Mouse (Mus musculus): ENCODE measurements around the gene Mier2. TPM values are rescaled to one million over a fixed set of nuclear protein-coding genes. Genes with fewer than 3 reads are reported as not detected.
A peak's percentile ranks its signal among the peaks of the same experiment; 100 is the strongest.

Mier2 gene
- polyA plus RNA-seq, 1 experiment, result 8.5 TPM

DNA sequence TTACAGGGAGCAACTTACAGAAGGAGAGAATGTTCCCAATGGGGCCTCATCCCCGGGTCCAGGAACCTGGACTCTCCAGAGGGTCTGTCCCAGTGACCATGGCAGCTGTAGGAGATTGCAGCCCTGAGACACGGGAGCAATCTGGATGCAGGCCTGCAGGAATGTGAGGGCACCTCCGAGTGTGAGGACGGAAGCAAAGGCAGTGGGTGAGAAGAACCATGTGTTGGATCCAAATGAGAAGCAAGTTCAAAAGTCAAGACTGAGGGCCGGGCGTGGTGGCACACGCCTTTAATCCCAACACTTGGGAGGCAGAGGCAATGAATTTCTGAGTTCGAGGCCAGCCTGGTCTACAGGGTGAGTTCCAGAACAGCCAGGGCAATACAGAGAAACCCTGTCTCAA lies 26.5 kb upstream of the Mier2 start:
- no peak overlapping the region for H3K4me3 ChIP-seq (ENCODE audit: insufficient read depth, low read depth, low read length)
- no peaks in the 10 kb centered on the region for H3K4me1 ChIP-seq (ENCODE audit: control insufficient read depth, insufficient read depth, insufficient read length, low read length)
- no peak overlapping the region for H3K27ac ChIP-seq (replicated peaks; ENCODE audit: low read depth, low read length)

DNA sequence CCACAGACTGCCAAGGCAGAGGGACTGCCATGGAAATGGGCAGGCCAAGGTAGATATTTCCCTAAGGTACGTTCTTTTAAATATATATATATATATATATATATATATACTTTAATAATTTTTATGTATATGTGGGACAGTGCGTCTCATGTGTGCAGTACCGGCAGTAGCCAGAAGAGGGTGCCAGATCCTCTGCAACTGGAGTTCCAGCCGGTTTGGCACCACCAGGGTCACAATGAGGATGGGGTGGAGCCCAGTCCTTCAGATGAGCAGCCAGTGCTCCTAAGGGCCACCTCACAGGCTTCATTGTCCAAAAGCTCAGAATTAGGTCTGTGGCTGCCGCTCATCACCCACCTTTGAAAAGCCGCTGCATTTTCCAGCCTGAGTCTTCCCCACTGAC lies 25.8 kb upstream of the Mier2 start:
- H3K27ac ChIP-seq (replicated peaks; ENCODE audit: low read depth, low read length), result no peak overlapping the region
- H3K4me1 ChIP-seq (ENCODE audit: control insufficient read depth, insufficient read depth, insufficient read length, low read length), result no peaks in the 10 kb centered on the region
- H3K4me3 ChIP-seq (ENCODE audit: insufficient read depth, low read depth, low read length), result no peak overlapping the region

DNA sequence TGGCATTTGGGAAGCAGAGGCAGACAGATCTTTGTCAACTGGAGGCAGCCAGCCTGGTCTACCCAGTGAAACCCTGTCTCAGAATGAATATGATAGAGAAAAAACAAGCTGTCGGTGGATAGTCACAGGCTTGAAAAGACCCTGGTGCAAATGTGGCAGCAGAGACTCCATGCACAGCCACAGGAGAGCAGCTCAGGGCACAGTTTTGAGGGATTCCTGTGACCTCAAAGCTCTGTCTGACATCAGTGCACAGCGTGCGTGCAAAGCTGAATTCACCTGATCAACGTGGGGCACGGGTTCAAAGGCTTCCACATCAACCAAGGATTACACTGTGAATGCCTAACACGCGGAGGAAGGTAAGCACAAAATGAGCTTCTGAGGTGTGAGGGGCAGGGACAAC lies 25.4 kb upstream of the Mier2 start:
- Histone ChIP-seq H3K27ac (replicated peaks; ENCODE audit: low read depth, low read length) (no peak overlapping the region), H3K4me3 (ENCODE audit: insufficient read depth, low read depth, low read length) (no peak overlapping the region), H3K4me1 (ENCODE audit: control insufficient read depth, insufficient read depth, insufficient read length, low read length) (no peaks in the 10 kb centered on the region)

DNA sequence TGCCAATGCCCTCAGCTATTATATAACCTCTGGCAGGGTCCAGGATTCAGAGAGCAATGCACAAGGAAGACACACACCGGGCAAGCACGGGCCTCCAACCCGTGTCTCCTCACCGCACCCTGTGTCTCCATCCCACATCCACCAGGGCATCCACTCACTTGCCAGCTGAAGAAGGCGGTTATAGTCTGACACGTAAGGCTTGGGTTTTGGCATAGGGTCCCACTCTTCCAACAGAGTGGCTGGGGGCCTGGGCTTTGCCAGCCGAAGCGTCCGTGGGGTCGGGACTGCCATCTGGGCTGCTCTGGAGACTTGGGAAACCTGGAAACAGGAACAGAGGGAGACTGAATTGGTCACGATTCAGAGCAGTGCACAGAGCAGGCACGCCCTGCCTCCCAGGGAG lies 24.8 kb upstream of the Mier2 start:
- no peaks in the 10 kb centered on the region for H3K4me1 ChIP-seq (ENCODE audit: control insufficient read depth, insufficient read depth, insufficient read length, low read length)
- no peak overlapping the region for H3K27ac ChIP-seq (replicated peaks; ENCODE audit: low read depth, low read length)
- H3K4me3 ChIP-seq (ENCODE audit: insufficient read depth, low read depth, low read length), result no peak overlapping the region

DNA sequence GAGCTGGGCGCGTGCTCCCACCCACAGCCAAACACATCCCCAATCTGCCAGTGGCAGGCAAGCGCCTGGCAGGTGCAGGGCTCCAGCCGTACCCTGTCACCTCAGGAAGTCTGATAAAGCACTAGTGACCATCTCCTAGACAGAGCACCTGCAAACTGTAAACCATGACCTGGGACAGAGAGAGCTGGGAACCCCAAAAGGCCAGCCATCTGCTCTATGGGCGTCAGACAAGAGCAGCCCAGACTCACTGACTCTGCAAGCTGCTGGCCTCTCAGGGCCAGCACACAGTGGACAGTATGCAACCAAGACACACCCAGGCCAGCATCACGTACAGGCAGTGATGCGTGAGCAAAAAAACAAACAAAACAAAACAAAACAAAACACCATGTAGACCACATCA lies 23.9 kb upstream of the Mier2 start:
- Histone ChIP-seq H3K27ac (replicated peaks; ENCODE audit: low read depth, low read length) (no peak overlapping the region), H3K4me1 (ENCODE audit: control insufficient read depth, insufficient read depth, insufficient read length, low read length) (no peaks in the 10 kb centered on the region), H3K4me3 (ENCODE audit: insufficient read depth, low read depth, low read length) (no peak overlapping the region)

DNA sequence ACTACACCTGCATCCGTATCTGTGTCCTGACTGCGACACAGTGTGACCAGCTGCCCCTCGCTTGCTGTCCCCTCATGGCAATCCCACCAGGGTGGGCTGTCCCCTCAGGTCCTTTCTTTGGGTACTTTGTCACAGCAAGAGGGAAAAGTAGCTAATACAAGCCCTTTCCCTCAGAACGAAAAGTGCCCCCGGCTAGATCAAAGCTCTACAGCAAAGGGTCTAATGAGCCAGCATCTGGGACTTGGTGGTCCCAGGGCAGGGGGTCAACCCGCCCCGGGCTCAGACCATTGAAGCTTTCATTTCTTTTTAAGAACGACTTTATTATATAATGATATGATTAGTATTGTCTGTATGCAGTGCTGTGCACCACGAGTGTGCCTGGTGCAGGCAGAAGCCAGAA lies 23.3 kb upstream of the Mier2 start:
- H3K4me3 ChIP-seq (ENCODE audit: insufficient read depth, low read depth, low read length), result no peak overlapping the region
- H3K27ac ChIP-seq (replicated peaks; ENCODE audit: low read depth, low read length), result no peak overlapping the region
- H3K4me1 ChIP-seq (ENCODE audit: control insufficient read depth, insufficient read depth, insufficient read length, low read length), result no peaks in the 10 kb centered on the region

DNA sequence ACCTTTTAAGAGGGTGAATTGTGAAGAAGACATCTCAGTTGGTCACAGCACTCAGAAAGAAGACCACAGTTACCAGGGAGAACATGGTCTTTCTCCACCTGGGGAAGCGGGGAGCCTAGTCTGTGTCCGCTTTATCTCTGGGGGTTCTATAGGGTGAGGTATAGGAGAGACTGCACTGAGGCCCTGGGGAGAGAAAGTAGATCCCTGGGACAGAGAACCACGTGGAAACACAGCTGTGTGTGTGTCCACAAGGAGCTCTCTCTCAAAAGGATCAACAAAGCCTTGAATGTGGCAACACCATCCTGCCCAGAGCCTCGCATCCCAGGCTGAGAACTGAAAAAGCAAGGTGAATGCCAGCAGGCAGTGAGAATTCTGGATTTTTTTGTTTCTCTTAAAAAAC lies 22.4 kb upstream of the Mier2 start:
- Histone ChIP-seq H3K27ac (replicated peaks; ENCODE audit: low read depth, low read length) (no peak overlapping the region), H3K4me1 (ENCODE audit: control insufficient read depth, insufficient read depth, insufficient read length, low read length) (no peaks in the 10 kb centered on the region), H3K4me3 (ENCODE audit: insufficient read depth, low read depth, low read length) (no peak overlapping the region)

DNA sequence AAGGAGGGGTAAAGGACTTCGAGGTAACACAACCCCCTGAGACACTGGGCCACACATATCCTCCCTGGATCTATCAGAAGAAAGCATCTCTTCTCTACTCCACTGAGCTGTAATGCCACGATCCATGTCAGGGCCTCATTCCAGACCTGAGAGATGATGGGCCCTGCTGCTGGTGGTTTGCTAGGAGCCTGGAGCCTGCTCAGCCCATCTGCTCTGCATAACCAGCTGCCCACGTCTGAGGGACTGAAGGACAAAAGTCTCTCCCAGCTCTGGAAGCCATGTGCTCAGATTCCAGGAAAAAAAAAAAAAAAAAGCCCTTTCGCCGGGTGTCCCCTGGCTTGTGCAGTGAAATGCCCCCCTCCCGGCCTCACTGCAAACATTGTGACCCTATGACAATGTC lies 20.8 kb upstream of the Mier2 start:
- Histone ChIP-seq H3K4me3 (ENCODE audit: insufficient read depth, low read depth, low read length) (no peak overlapping the region), H3K27ac (replicated peaks; ENCODE audit: low read depth, low read length) (no peak overlapping the region), H3K4me1 (ENCODE audit: control insufficient read depth, insufficient read depth, insufficient read length, low read length) (no peaks in the 10 kb centered on the region)

DNA sequence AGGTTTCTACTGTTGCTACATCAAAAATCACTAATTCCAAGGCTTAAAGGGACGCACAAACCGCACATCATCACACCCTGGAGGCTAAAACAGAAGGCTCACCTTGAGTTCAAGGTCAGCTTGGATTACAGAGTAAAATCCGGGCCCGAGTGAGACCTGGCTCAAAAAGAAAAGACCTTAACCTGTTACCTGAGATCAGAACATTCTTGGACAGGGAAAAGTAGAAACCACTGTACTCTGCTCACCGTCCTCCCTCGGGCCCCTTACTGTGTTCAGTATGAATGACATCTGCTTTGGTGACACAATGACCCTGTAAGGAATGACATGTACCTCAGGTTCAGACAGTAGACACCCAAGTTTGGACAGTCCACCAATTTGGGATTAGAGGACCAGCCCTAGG lies 19.8 kb upstream of the Mier2 start:
- Histone ChIP-seq H3K27ac (replicated peaks; ENCODE audit: low read depth, low read length) (no peak overlapping the region), H3K4me3 (ENCODE audit: insufficient read depth, low read depth, low read length) (no peak overlapping the region)

DNA sequence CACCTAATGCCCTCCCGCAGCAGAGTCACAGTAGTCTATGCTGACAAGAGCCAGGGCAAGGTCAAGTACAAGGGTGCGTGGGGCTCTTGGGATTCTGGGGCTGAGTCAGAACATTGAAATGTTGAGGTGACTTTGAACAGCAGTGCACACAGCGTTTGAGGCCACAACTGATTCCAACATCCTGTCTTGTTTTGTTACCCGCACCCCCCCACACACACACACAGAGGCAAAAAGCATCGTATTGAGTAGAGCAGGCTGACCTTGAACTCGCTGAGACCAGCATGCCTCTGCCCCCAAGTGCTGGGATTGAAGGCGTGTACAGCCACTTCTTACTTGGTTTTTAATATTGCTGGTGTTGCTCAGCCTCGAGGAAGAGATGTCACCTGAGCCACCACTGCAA lies 19.4 kb upstream of the Mier2 start:
- no peaks in the 10 kb centered on the region for H3K4me1 ChIP-seq (ENCODE audit: control insufficient read depth, insufficient read depth, insufficient read length, low read length)
- H3K27ac ChIP-seq (replicated peaks; ENCODE audit: low read depth, low read length), result no peak overlapping the region
- H3K4me3 ChIP-seq (ENCODE audit: insufficient read depth, low read depth, low read length), result no peak overlapping the region

More for the DNA sequence above, 19.8 kb upstream of the Mier2 start:
- H3K4me1 ChIP-seq (ENCODE audit: control insufficient read depth, insufficient read depth, insufficient read length, low read length), result no peaks in the 10 kb centered on the region

DNA sequence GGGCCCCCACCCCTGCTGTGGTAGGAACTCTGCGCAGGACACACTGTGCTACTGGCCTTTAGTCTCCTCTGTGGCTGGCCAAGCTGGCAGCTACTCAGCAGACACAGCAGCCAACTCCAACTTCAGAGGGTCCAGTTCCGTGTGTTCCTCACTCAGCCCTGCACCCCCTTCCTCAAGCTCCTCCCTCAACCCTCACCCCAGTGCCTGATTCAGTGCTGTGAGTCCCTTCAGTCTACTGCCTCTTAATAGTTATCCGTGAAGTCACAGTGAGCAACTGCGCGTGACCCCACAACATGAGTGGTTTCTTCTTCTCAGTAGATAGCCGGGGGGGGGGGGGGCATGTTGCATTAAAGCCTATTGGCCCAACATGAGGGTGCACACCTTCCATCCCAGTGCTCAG lies 18.6 kb upstream of the Mier2 start:
- Histone ChIP-seq H3K27ac (replicated peaks; ENCODE audit: low read depth, low read length) (no peak overlapping the region), H3K4me3 (ENCODE audit: insufficient read depth, low read depth, low read length) (no peak overlapping the region), H3K4me1 (ENCODE audit: control insufficient read depth, insufficient read depth, insufficient read length, low read length) (no peaks in the 10 kb centered on the region)

DNA sequence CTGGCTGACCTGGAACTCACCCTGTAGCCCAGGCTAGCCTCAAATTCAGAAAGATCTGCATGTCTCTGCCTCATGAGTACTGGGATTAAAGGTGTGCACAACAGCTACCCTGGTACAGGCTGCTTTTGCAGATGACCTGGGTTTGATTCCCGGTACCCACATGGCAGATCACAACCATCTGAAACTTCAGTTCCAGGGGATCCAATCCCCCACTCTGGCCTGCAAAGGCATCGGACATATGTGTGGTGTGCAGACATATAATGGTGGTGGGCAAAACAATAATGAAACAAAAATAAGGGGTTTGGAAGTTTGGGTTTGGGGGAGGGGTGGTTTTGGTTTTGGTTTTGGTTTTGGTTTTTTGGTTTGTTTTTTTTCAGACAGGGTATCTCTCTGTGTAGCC lies 16.3 kb upstream of the Mier2 start:
- H3K4me1 ChIP-seq (ENCODE audit: control insufficient read depth, insufficient read depth, insufficient read length, low read length), result no peaks in the 10 kb centered on the region
- no peak overlapping the region for H3K27ac ChIP-seq (replicated peaks; ENCODE audit: low read depth, low read length)
- no peak overlapping the region for H3K4me3 ChIP-seq (ENCODE audit: insufficient read depth, low read depth, low read length)

DNA sequence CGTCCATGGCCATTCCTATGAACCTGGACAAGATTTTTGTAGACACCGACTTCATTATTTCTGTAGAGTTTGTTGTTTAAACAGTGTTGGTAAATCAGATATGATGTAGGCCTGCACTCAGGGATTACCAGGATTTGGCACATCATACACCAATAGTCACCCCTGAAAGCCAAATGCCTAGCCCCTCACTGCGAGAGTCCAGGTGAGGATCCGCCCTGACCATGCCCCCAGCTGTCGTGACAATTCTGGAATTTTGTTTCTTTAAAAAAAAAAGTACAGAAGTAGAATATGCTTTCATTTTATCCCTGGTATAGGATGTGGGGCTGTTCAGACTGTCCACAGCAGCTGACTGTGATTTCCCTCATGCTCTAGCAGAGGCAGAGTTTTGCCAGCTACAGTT lies 14.9 kb upstream of the Mier2 start:
- Histone ChIP-seq H3K4me3 (ENCODE audit: insufficient read depth, low read depth, low read length) (no peak overlapping the region), H3K4me1 (ENCODE audit: control insufficient read depth, insufficient read depth, insufficient read length, low read length) (no peaks in the 10 kb centered on the region), H3K27ac (replicated peaks; ENCODE audit: low read depth, low read length) (no peak overlapping the region)

DNA sequence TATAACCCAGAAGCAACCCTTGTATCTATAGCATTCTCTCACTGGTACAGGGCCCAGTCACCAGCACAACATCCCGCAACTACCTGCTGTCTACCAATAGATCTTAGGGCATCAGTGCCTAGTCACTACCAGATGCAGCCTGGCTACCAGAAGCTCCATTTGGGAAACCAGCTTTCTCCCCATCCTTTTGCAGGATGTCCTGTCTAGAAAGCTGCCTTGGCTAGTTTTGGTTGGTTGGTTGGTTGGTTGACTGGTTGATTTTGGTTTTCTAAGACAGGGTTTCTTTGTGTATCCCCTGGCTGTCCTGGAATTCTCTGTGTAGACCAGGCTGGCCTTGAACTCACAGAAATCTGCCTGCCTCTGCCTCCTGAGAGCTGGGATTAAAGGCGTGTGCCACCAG lies 4.7 kb upstream of the Mier2 start:
- no peak overlapping the region for H3K4me3 ChIP-seq (ENCODE audit: insufficient read depth, low read depth, low read length)
- H3K27ac ChIP-seq (replicated peaks; ENCODE audit: low read depth, low read length), result no peak overlapping the region
- peaks cover 5% of the 10 kb centered on the region; the same call in 1 of the 2 replicates for H3K4me1 ChIP-seq (ENCODE audit: control insufficient read depth, insufficient read depth, insufficient read length, low read length)

DNA sequence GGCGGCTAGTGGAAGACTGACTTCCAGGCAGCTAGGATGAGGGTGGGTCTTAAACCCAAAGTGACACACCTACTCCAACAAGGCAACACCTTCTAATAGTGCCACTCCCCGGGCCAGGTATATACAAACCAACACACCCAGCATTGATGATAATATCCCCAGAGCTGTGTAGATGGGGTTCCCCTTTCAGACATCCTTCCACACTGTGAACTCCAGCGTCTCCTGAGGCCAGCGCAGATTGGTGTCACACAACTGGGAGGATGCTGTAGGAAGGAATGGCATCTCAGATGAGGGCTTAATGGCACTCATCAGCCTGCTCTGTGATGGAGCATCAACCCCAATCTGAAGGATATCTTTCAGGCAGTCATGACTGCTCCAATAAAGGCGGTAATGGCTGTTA lies 2.5 kb upstream of the Mier2 start:
- H3K4me3 ChIP-seq (ENCODE audit: insufficient read depth, low read depth, low read length), result no peak overlapping the region
- peaks cover 12% of the 10 kb centered on the region for H3K4me1 ChIP-seq (ENCODE audit: control insufficient read depth, insufficient read depth, insufficient read length, low read length)
- H3K27ac ChIP-seq (replicated peaks; ENCODE audit: low read depth, low read length), result no peak overlapping the region

DNA sequence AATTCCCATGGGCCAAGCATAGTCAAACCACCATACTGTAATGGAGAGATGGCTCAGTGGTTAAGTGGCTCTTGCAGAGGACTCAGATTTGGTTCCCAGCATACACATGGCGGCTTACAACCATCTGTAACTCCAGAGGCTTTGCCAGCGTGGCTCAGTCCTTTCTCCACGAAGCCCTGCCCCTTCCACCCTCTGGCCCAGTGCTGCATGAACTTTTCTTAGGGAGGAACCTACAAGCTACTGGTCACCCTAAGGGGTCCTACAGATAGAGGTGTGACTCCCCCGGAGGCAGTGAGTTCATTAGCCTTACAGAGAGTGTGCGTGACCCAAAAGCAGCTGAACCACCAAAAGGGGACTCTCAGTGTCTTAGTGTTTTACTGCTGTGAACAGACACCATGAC lies 2.0 kb upstream of the Mier2 start:
- peaks cover 12% of the 10 kb centered on the region for H3K4me1 ChIP-seq (ENCODE audit: control insufficient read depth, insufficient read depth, insufficient read length, low read length)

DNA sequence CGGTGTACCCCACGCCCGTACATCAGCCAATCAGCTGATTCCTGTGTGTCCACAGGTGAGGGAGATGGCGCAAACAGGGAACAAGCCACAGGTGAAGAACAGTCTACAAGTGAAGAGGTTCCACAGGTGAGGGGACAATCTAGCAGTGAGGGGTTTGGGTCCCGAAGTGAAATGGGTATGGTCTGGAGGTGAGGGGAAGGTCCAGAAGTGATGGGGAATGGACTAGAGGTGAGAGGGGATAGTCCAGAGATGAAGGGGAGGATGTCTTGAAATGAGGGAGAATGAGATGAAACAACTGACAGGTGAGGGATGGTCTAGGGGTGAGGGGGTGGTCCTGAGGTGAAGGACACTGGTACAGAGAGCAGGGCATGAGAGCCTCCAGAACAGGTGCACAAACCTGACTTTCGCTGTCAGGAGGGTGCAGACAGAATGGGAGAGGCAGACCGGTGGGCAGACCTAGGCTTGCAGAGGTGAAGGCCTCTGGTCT lies 282 bp upstream of the Mier2 start:
- Histone ChIP-seq H3K4me3 (ENCODE audit: insufficient read depth, low read depth, low read length) (peak overlapping the region; percentile 95), H3K4me1 (ENCODE audit: control insufficient read depth, insufficient read depth, insufficient read length, low read length) (peaks cover 12% of the 10 kb centered on the region), H3K27ac (replicated peaks; ENCODE audit: low read depth, low read length) (no peak overlapping the region)

More for the DNA sequence above, 2.0 kb upstream of the Mier2 start:
- Histone ChIP-seq H3K27ac (replicated peaks; ENCODE audit: low read depth, low read length) (no peak overlapping the region), H3K4me3 (ENCODE audit: insufficient read depth, low read depth, low read length) (no peak overlapping the region)
